Mouse (Mus musculus): ENCODE measurements around the gene Atg101. TPM values are rescaled to one million over a fixed set of nuclear protein-coding genes. Genes with fewer than 3 reads are reported as not detected.

The Atg101 gene
- 79.6 and 81.3 TPM in 2 replicates for polyA plus RNA-seq (2015; fragmentation: Nextera tagmentation; extraction: Ambion mirVana)

DNA sequence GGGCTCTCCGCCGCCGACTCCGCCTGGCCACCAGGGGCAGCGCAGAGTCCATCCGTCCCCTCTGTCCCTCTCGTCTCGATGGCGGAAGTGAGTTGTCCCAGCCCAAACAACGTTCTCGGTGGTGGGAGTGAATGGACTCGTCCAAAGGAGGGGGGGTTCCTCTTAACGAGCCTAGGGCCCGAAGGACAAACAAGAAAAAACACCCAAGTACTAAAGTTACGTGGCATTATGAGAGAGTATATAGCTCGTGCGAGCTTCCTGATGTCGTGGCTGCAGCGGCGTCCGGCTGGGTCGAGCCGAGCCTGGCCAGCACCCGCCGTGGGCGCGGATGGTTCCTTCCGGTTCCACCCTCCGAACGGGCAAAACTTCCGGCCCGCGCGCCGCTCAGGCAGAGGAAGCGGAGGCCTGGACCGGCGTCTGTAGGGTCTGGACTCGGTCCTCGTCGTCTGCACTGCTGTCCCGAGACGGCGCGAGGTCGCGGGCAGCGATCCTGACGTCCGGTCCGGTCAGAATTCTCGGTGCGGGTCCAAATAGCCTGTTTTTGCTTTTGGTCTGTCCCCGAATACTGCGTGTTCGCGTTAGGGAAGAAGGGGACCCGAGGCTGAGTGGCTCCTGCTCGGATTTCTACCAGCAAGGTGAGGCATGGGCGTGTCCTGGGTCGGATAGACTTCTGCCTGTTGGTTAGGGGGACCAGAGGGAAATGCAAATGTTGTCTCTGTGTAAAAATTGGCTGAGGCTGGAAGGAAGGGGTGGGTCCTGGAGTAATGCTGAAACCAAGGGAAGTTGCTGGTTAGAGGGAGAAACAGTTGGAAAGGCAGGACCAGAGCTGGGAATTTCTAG, at the start of gene Atg101:
Gene Atg101, plus strand, starts transcription at position 362 of the 840 bp plus-strand sequence.
- no peaks in the 10 kb centered on the region for H3K27me3 ChIP-seq (replicated peaks; ENCODE audit: control insufficient read depth, insufficient read depth, low read length)
- under 1% methylated on average over 58 of the region's 61 CpGs for WGBS
- peak within 1 kb of the TSS; percentile 88 for H3K4me3 ChIP-seq (ENCODE audit: low read length)
- peak within 1 kb of the TSS; percentile 98 for H3K4me2 ChIP-seq (ENCODE audit: low read length)
- peaks cover 13% of the 10 kb centered on the region for H3K36me3 ChIP-seq (ENCODE audit: control insufficient read depth, insufficient read depth, low read length)
- no peaks in the 10 kb centered on the region for H3K9me3 ChIP-seq (ENCODE audit: control insufficient read depth, low read length)
- H3K4me1 ChIP-seq (ENCODE audit: control insufficient read depth, insufficient read depth, low read depth, low read length): peaks cover 13% of the 10 kb centered on the region
- ATAC-seq: peak; percentile 92
- H3K9ac ChIP-seq (ENCODE audit: low read depth, low read length): peak within 1 kb of the TSS; percentile 89
- H3K27ac ChIP-seq (ENCODE audit: low read depth, low read length): peak within 1 kb of the TSS; percentile 79

DNA sequence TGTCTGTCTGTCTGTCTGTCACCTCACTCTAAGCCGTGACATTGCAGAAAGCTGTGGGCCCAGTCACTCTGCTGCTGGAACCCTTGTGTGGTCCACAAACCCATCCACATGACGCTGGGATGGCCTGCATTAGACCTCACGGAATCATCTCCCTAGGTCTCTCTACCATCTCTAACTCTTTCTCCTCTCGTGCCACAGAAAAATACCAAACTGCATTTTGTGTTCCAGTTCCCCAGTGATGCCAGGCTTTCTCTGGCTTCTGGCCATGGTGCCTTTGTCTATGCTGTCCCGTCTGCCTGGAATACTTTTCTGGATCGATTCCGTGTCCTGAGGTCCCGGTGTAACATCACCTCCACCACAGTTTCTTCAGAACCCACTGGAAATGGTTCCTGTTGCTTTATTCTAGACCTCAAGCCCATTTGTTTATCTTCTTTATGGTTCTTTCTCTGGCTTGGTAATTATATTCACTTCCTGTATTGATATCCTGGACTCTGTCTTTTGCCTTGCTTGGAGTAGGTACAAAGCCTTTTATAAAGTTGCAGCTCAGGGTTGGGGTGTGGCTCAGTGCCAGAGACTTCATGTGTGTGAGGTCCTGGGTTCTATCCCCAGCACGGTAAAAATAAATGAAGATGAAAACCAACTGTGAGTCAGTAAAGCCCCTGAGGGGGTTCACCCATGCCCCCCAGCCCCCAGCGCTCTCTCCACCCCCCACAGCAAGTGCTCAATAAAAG, 49.3 kb upstream of the Atg101 start:
- H3K27me3 ChIP-seq (replicated peaks; ENCODE audit: control insufficient read depth, insufficient read depth, low read length): no peaks in the 10 kb centered on the region
- H3K4me1 ChIP-seq (ENCODE audit: control insufficient read depth, insufficient read depth, low read depth, low read length): peaks cover 7% of the 10 kb centered on the region; the same call in 1 of the 2 replicates
- no peak overlapping the region for H3K9ac ChIP-seq (ENCODE audit: low read depth, low read length)
- no peak overlapping the region for H3K4me3 ChIP-seq (ENCODE audit: low read length)
- H3K36me3 ChIP-seq (ENCODE audit: control insufficient read depth, insufficient read depth, low read length): 0 out of 2 replicates have a peak, but pooled peaks cover 2% of the 10 kb centered on the region
- no peak for ATAC-seq
- no peaks in the 10 kb centered on the region for H3K9me3 ChIP-seq (ENCODE audit: control insufficient read depth, low read length)
- H3K4me2 ChIP-seq (ENCODE audit: low read length): no peak overlapping the region
- WGBS: 54% methylated on average over 10 of the region's 10 CpGs
- no peak overlapping the region for H3K27ac ChIP-seq (ENCODE audit: low read depth, low read length)

DNA sequence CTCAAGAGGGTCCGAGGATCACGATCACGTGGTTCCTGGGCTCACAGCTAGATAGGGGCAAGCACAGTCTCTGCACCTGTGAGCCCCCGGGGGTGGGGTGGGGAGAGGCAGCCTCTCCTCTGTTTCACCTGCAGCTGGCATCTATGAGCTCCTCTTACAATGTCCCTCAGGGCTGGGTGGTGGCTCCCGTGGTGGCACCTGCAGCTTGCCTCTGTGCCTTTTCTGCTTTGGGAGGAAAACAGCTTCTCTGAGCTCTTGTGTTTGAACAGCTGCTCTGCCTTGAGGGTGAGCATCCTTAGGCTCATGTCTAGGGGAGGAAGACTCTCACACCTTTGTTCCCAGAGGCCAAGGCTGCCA, 48.8 kb upstream of the Atg101 start:
- WGBS: 32% methylated on average over 5 of the region's 5 CpGs
- H3K4me2 ChIP-seq (ENCODE audit: low read length): no peak overlapping the region
- no peaks in the 10 kb centered on the region for H3K9me3 ChIP-seq (ENCODE audit: control insufficient read depth, low read length)
- H3K27ac ChIP-seq (ENCODE audit: low read depth, low read length): no peak overlapping the region
- ATAC-seq: no peak
- no peak overlapping the region for H3K9ac ChIP-seq (ENCODE audit: low read depth, low read length)
- H3K4me1 ChIP-seq (ENCODE audit: control insufficient read depth, insufficient read depth, low read depth, low read length): peaks cover 7% of the 10 kb centered on the region; the same call in 1 of the 2 replicates
- H3K4me3 ChIP-seq (ENCODE audit: low read length): no peak overlapping the region
- 0 out of 2 replicates have a peak, but pooled peaks cover 2% of the 10 kb centered on the region for H3K36me3 ChIP-seq (ENCODE audit: control insufficient read depth, insufficient read depth, low read length)
- H3K27me3 ChIP-seq (replicated peaks; ENCODE audit: control insufficient read depth, insufficient read depth, low read length): no peaks in the 10 kb centered on the region

GRCm38 (mm10) chr15:101235728-101236327, 48.2 kb upstream of the Atg101 start:
- H3K4me2 ChIP-seq (ENCODE audit: low read length): no peak overlapping the region
- 0 out of 2 replicates have a peak overlapping the region, but pooled peaks have one; percentile 27 for H3K9ac ChIP-seq (ENCODE audit: low read depth, low read length)
- ATAC-seq: no peak
- H3K27me3 ChIP-seq (replicated peaks; ENCODE audit: control insufficient read depth, insufficient read depth, low read length): no peaks in the 10 kb centered on the region
- H3K36me3 ChIP-seq (ENCODE audit: control insufficient read depth, insufficient read depth, low read length): 0 out of 2 replicates have a peak, but pooled peaks cover under 1% of the 10 kb centered on the region
- no peak overlapping the region for H3K27ac ChIP-seq (ENCODE audit: low read depth, low read length)
- H3K9me3 ChIP-seq (ENCODE audit: control insufficient read depth, low read length): no peaks in the 10 kb centered on the region
- WGBS: 25% methylated on average over 12 of the region's 12 CpGs
- no peak overlapping the region for H3K4me3 ChIP-seq (ENCODE audit: low read length)
- H3K4me1 ChIP-seq (ENCODE audit: control insufficient read depth, insufficient read depth, low read depth, low read length): peaks cover 9% of the 10 kb centered on the region

GRCm38 (mm10) chr15:101236878-101237277, 47.2 kb upstream of the Atg101 start:
- Histone ChIP-seq H3K27me3 (replicated peaks; ENCODE audit: control insufficient read depth, insufficient read depth, low read length) (no peaks in the 10 kb centered on the region; the same call in 1 of the 2 replicates), H3K36me3 (ENCODE audit: control insufficient read depth, insufficient read depth, low read length) (no peaks in the 10 kb centered on the region), H3K27ac (ENCODE audit: low read depth, low read length) (no peak overlapping the region), H3K4me3 (ENCODE audit: low read length) (no peak overlapping the region), H3K4me2 (ENCODE audit: low read length) (no peak overlapping the region), H3K4me1 (ENCODE audit: control insufficient read depth, insufficient read depth, low read depth, low read length) (peaks cover 12% of the 10 kb centered on the region), H3K9ac (ENCODE audit: low read depth, low read length) (no peak overlapping the region), H3K9me3 (ENCODE audit: control insufficient read depth, low read length) (no peaks in the 10 kb centered on the region)
- WGBS: 9% methylated on average over 3 of the region's 3 CpGs
- ATAC-seq: no peak

GRCm38 (mm10) chr15:101238885-101239511, 45.1 kb upstream of the Atg101 start:
- no peaks in the 10 kb centered on the region; the same call in 1 of the 2 replicates for H3K27me3 ChIP-seq (replicated peaks; ENCODE audit: control insufficient read depth, insufficient read depth, low read length)
- H3K4me2 ChIP-seq (ENCODE audit: low read length): peak overlapping the region; percentile 65
- H3K4me1 ChIP-seq (ENCODE audit: control insufficient read depth, insufficient read depth, low read depth, low read length): peaks cover 12% of the 10 kb centered on the region
- ATAC-seq: peak; percentile 48
- H3K9me3 ChIP-seq (ENCODE audit: control insufficient read depth, low read length): no peaks in the 10 kb centered on the region
- WGBS: 3% methylated on average over 28 of the region's 28 CpGs
- peak overlapping the region; percentile 33 for H3K4me3 ChIP-seq (ENCODE audit: low read length)
- H3K27ac ChIP-seq (ENCODE audit: low read depth, low read length): no peak overlapping the region
- H3K9ac ChIP-seq (ENCODE audit: low read depth, low read length): peak overlapping the region; percentile 63
- no peaks in the 10 kb centered on the region for H3K36me3 ChIP-seq (ENCODE audit: control insufficient read depth, insufficient read depth, low read length)

DNA sequence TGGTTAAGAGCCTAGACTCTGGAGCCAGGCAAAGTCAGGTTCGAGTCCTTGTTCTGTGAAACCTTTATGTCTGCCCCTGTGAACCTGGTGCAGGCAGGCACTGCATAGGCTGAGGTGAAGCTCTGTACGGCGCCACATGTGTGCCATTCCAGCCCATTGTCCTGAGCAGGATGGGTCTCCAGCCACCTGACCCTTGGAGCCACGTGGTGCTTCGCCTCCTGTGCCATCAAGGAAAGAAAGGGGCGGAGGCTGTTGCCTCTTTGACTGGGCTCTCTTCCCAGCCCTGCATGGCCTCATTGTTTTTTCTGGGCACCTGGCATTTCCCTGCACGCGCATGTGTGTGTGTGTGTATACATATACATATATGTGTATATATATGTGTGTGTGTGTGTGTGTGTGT, 44.3 kb upstream of the Atg101 start:
- no peak for ATAC-seq
- H3K9ac ChIP-seq (ENCODE audit: low read depth, low read length): no peak overlapping the region
- H3K4me1 ChIP-seq (ENCODE audit: control insufficient read depth, insufficient read depth, low read depth, low read length): peaks cover 12% of the 10 kb centered on the region
- no peak overlapping the region for H3K4me3 ChIP-seq (ENCODE audit: low read length)
- no peaks in the 10 kb centered on the region for H3K36me3 ChIP-seq (ENCODE audit: control insufficient read depth, insufficient read depth, low read length)
- no peaks in the 10 kb centered on the region for H3K9me3 ChIP-seq (ENCODE audit: control insufficient read depth, low read length)
- H3K27me3 ChIP-seq (replicated peaks; ENCODE audit: control insufficient read depth, insufficient read depth, low read length): no peaks in the 10 kb centered on the region; the same call in 1 of the 2 replicates
- H3K27ac ChIP-seq (ENCODE audit: low read depth, low read length): no peak overlapping the region
- H3K4me2 ChIP-seq (ENCODE audit: low read length): no peak overlapping the region
- WGBS: 63% methylated on average over 8 of the region's 8 CpGs

- ATAC-seq: peak; percentile 63
- H3K4me2 ChIP-seq (ENCODE audit: low read length): peak overlapping the region; percentile 60
- H3K27me3 ChIP-seq (replicated peaks; ENCODE audit: control insufficient read depth, insufficient read depth, low read length): no peaks in the 10 kb centered on the region; the same call in 1 of the 2 replicates
- H3K36me3 ChIP-seq (ENCODE audit: control insufficient read depth, insufficient read depth, low read length): no peaks in the 10 kb centered on the region
- H3K4me1 ChIP-seq (ENCODE audit: control insufficient read depth, insufficient read depth, low read depth, low read length): peaks cover 12% of the 10 kb centered on the region
- peak overlapping the region; percentile 57 for H3K9ac ChIP-seq (ENCODE audit: low read depth, low read length)
- H3K27ac ChIP-seq (ENCODE audit: low read depth, low read length): no peak overlapping the region
- H3K9me3 ChIP-seq (ENCODE audit: control insufficient read depth, low read length): no peaks in the 10 kb centered on the region
- 12% methylated on average over 10 of the region's 10 CpGs for WGBS
- H3K4me3 ChIP-seq (ENCODE audit: low read length): peak overlapping the region; percentile 25
Measured at GRCm38 (mm10) chr15:101240799-101241204, 43.3 kb upstream of the Atg101 start.
